Mouse (Mus musculus) heart, adult 18-20 months (tissue): ENCODE measurements at regions not wholly inside any gene's neighbourhood (a gene's known extent, or its start where the extent isn't known, plus 50 kb on each side); places are given as distances from the start of the nearest gene placed in this dataset.
"Not testable (repeated sequence)": the region's sequence is repeated elsewhere in the genome, so short reads cannot be mapped to it uniquely, and the experiment has no call there.

ENCODE experiments used
- DNase-seq, 2 experiments: peaks; one replicate each; pipeline ENCODE4 v3.0.0; 2021 to 2022; ENCODE audit warnings: mixed read lengths in 1 of 2

DNA sequence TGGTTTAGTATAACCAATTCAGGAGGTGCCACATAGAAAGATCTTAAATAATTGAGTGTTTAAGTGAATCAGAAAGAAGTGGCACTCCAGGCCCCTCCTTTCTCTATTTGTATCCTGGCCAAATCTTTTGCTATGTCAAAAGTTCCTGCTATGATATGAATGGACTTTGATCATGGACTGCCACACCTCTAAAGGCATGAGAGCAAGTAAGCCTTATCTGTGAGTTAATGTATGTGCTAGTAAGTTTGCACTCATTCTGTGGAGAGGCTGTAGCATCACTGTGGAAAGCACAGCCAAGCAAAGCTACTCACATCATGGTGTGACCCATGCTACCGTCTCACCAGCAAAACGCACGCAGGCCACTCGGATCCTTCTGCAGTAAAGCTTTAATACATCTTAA, 140.2 kb downstream of the Jrkl start:
- DNase-seq, result no peak

DNA sequence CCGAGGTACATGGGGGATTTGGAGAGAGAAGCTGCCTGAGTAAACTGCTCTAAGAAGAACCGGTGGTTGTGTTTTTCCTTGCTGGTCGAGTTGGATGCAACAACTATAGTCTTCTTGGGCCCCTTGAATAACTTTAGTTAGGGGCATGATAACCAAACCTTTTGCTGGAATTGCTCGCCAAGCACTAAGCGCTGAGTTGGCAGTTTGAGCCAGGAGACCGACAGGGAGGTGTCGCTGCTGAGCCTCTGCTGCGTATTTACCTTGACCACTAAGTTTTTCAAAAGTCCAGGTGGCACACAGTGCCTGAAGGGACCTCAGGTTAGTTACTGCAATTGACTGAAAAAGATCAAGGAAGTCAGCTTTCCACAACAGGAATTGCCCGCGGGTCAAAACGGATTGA, 162.0 kb downstream of the Jrkl start:
- DNase-seq, result no peak

DNA sequence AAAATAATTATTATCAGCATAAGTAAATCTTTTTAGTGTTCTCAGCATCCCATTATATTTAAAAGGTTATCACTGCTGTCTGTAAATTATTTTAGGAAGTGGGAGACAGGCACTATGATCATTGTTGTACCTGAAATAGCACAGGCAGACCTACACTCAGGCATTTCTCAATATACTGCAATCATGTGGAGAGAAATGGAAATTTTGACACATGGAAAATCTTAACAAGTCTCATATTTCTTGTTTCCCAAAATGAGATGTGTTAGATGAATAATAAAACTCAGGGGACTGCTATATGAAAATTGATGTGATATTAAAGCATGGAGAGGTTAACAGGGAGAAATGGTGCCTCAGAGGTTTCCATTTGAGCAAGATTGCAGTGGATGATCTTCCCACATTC, 196.6 kb downstream of the Jrkl start:
- DNase-seq, result no peak

DNA sequence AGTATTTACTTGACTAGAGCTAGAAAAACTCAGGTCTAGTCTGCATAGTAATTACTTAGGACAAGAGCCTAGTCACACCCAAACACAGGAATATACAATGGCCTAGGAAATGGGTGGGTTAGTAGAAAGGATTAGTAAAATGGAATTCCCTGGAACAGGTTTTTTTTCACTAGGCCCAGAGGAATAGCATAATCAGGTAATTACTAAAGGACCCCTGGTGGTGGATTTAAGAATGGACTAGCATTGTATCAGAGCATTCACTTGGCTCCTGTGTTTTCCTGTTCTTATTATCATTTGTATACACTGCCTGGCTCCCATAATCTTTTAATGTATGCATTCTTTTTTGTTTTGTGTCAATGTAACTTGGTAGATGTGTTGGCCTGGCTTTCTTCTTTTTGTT, 226.6 kb downstream of the Jrkl start:
- no peak for DNase-seq

DNA sequence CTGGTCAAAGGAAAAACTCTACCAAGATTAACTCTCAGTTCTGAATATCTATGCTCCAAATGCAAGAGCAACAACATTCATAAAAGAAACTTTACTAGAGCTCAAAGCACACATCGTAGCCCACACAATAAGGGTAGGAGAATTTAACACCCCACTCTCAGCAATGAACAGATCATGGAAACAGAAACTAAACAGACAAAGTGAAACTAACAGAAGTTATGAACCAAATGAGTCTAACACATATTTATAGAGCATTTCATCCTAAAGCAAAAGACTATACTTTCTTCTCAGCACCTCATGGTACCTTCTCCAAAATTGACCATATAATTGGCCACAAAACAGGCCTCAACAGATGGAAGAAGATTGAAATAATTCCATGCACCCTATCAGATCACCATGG, 262.4 kb downstream of the Jrkl start:
- not testable (repeated sequence) for DNase-seq

DNA sequence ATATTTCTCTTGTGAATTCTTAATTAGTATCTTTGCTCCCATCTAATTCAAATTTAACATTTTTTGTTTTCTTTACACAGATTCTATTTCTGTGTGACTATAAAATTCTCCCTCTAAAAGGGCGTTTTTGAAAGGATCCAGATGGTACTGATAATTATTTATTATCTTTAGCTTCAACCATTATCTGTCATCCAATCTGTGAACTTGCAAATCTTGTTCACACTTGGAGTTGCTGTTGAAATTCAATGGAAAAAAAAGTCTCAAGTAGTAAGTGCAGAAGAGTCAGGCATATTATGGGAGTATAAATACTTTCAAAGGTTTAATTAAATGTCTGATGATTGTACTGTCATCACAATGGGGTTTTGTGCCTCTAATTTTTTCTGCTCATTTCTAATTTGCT, 272.6 kb downstream of the Jrkl start:
- no peak for DNase-seq

DNA sequence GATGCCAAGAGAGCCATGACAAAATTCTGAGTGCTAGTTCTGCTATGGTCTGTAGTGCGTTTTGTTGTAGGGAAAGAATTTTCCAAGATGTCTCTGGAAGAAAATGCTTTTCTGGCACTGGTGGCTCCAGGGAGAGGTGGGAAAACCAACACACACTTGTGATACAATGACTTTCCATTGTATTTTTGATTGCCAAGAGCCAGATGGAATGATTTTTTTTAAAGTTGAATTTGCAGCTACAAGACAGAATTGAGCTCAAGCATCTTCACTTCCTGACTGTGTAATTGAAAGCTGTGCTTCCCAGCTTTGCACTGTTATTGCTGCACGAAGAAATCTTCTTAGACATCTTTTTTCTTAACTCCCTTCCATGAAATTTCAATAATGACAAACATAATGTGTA, 285.3 kb downstream of the Jrkl start:
- DNase-seq, result no peak

DNA sequence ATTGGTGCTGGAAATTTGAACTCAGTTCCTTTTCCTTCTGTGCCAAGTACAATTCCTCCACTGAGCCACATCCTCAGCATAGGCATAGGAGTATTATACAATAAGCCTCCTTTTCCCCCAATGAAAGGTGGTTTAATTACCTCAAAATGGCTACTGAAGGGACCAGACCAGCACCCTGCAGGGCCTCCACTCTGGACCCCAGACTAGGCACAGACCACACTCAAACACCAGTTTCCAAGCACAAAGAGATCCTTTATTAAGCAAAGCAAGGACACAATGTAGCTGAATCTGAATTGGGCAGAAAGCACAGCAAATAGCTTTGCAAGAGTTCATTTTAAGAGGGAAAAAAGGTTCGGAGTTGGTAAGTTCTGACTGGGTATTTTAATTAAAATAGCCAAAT, 299.5 kb downstream of the Jrkl start:
- DNase-seq, result no peak

DNA sequence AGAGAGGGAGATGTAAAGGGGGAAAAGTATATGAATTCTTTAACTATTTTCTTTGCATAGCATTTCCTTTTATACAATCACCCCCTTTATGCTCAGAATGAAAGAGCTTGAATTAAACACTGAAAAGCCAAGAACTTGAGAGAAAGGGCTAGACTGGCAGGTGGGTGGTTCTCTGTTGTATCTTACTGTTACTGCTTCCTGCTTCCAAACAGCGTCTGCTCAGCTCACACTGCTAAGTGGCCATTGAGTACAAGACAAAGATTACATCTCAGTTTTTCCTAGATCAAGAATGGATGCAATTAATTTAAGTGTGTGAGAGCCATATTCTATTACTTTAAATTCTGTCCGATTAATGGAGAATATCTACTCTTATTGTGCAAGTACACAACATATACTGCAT, 300.2 kb downstream of the Jrkl start:
- DNase-seq, result no peak

DNA sequence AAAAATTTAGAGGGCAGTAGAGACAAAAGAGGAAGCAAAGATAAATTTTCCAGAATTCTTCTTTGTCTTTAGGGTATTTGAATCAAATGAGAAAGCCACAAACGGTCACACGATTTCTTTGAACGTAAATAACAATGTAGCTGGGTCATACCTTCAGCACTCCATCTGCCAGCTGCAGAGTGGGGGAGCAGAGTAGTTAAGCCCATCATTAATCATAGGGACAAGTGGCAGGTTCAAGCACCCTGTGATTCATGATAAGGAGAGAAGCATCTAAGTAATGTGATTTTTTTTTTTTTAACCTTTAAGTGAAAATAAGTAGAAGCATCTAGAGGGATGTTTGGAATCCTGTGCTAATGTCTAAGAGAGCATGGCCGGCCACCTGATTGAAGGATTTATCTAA, 300.6 kb downstream of the Jrkl start:
- DNase-seq, result no peak

DNA sequence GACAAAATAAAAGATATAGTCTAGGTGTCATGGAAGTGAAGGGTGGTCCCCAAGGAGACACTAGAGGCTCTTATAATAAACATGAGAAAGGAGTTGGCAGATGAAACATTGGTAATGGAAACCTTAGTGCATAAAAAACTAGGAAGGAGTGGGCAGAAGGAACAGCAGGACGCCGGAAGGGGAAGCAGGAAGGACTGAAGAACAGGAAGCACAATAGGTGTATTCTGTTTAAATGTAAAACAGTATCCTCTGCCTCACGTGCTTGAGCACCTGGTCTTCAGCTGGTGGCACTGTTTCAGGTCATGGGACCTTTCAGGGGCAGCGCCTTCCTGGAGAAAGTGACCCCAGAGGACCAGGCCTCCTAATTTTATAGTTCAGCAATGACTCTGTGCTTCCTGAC, 310.6 kb downstream of the Jrkl start:
- DNase-seq, result no peak

DNA sequence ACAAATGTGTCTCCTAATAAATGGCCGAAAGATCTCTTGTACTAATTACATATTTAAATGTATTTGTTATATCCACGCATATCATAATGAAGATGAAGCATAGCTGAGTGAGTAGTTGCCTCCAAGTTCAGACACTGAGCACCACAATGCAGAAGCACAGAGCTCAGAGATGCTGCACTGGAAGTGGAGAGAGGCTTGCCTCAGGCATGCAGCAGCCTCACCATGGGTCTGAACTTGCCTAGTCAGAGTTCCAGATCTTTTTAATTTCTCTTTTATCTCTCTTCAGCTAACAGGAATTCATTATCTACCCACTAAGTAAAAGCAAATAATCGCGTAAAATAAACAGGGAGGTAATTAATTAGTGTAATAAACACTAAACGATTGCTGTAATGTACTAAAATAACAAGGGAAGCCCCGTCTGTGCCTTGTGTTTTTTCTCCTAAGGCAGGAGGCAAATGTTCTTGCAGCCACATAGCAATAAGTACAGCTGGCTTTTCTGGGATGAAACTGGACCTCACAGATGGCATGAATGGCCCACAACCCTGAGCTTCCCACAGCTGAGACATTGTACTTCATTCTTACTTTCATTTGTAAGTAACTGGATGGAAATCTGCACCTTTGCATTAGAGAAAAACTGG, 320.0 kb downstream of the Jrkl start:
- no peak for DNase-seq

DNA sequence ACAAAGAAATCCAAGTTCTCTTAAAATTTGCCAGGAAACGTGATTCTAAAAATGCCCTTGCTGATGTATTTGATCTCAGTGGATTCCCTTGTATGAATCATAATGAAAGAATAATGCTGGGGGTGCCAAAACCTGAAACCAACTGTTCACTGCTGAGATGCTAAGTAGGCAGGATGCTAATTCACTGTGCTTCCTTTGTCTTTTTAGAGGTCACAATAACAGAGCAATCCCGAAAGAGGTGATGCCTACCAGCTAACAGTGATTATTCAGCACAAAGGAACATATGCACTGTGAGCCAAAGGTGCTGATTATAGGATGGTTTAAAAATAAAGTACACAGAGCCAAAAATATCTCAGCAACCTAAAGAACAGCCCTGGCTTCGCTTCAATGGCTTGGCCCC, 344.9 kb downstream of the Jrkl start:
- no peak for DNase-seq

DNA sequence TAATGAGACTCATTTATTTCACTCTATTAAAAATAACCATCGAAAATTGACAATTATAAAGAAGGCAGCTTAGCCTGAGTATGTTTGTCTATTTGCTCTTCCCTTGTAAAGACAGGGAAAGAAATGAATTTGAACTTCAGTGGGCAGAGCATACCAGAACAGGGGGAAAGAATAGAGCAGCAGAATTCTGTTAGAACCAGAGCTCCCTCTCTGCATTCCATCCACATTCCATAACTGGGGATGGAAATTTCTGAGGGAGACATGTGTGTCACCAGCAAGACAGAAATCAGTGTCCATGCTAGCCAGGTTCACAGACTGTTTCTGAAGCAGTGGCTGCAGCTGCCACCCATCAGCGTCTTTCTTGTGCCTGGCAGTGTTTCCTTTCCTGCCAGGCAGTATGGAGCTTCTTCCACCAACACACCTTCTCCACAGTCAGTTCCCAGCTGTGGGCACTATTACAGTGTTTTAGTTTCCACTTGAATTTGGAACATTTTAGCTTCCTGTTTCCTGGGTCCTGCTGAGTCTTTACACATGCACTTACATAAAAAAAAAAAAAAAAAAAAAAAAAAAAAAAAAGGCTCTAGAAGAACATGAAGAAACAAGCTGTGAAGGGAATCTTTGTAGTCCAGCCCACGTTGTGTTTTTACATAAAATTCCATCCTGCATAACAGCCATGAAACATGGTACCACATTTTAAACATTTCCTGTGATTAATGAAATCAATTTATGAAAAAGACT, 365.7 kb downstream of the Jrkl start:
- no peak for DNase-seq

DNA sequence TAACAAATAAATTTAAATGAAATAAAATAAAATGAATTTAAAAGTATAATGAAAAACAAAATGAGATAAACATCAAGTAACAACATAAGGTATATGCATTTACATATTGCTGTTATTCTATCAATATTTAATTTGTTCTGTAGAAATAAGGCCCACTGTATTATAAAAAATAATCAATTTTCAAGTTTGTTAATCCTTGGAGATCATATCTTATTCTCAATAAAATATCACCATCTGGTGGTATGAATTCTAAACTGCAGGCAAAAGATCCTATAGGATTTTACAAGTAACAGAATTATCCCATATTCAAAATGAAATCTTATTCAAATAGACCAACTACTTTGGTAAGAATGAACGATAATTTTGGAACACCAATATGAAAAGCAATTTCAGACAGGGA, 369.1 kb downstream of the Jrkl start:
- DNase-seq, result no peak

DNA sequence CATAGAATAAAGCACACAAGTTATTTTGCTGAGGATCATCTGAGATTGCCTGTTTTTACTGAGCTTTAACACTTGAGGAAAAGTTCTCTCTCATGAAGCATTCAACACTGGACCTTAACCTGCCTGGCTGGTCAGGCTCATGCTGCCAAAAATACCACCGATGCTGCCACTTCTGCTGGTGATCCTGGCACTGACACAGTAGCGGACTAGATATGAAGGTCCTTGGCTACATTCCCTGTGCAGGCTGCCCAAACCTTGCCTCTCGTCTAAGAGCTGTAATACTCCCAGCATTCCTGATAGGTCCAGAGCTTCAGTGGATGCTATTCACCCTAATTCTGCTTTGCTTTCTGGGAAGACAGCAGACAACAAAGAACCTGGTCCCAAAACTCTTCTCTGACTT, 374.7 kb downstream of the Jrkl start:
- peak; percentile 43 to 62 for DNase-seq
